Mouse (Mus musculus) stomach, postnatal 0 days (tissue): ENCODE results near the gene Cmtm7. TPM values are rescaled to one million over a fixed set of nuclear protein-coding genes. Genes with fewer than 3 reads are reported as not detected.

Source experiments
- ATAC-seq: fragments of 200-750 bp; cut with Nextera tagmentation; 2 replicates; pipeline ENCODE4 v1.8.0; 2017; ENCODE audit not compliant: low FRiP score, low TSS enrichment
- DNase-seq: peaks from one replicate; pipeline ENCODE4 v3.0.0-alpha.2; 2016; ENCODE audit warnings: low spot score
- H3K27ac ChIP-seq: fragments of 300-500 bp; sonication (generic); replicated peaks from 2 replicates; pipeline ENCODE4 v1.5.1; 2014; ENCODE audit warnings: mild to moderate bottlenecking, control low read depth
- H3K27me3 ChIP-seq: fragments of 300-500 bp; sonication (generic); 2 replicates; pipeline ENCODE4 v1.6.1; 2014; ENCODE audit warnings: low read length; ENCODE audit not compliant: control insufficient read depth, insufficient read depth
- H3K36me3 ChIP-seq: fragments of 300-500 bp; sonication (generic); 2 replicates; pipeline ENCODE4 v1.6.1; 2014; ENCODE audit warnings: low read length, mixed read lengths; ENCODE audit not compliant: control insufficient read depth, insufficient read depth
- H3K4me1 ChIP-seq: fragments of 300-500 bp; sonication (generic); replicated peaks from 2 replicates; pipeline ENCODE4 v1.6.1; 2014; ENCODE audit warnings: antibody characterized with exemption; ENCODE audit not compliant: control insufficient read depth, insufficient read depth
- H3K4me2 ChIP-seq: fragments of 300-500 bp; sonication (generic); replicated peaks from 2 replicates; pipeline ENCODE4 v1.6.1; 2014; ENCODE audit warnings: low read depth, mild to moderate bottlenecking, control low read depth, moderate library complexity
- H3K4me3 ChIP-seq: fragments of 300-500 bp; sonication (generic); 2 replicates; pipeline ENCODE4 v1.5.1; 2014; ENCODE audit warnings: low read depth, low read length, control low read depth
- H3K9ac ChIP-seq: fragments of 300-500 bp; sonication (generic); 2 replicates; pipeline ENCODE4 v1.6.1; 2014; ENCODE audit warnings: mild to moderate bottlenecking, low read length, control low read depth, mixed read lengths
- H3K9me3 ChIP-seq: fragments of 300-500 bp; sonication (generic); 2 replicates; pipeline ENCODE4 v1.6.1; 2016; ENCODE audit warnings: low read length; ENCODE audit not compliant: control insufficient read depth
- CTCF ChIP-seq: IDR thresholded peaks from 2 replicates; pipeline ENCODE4 v1.5.1; 2016; ENCODE audit warnings: antibody characterized with exemption, low read depth, mild to moderate bottlenecking, moderate library complexity
- EP300 ChIP-seq: optimal IDR thresholded peaks from 2 replicates; pipeline ENCODE3; 2016; ENCODE audit warnings: antibody characterized with exemption
- WGBS: fragments of 180-500 bp; shearing (Covaris S2); extraction: QIAGEN DNeasy Blood & Tissue Kit; methylation state at CpG from one replicate; pipeline ENCODE4 v1.1.7; 2014; 5-methylcytosine and 5-hydroxymethylcytosine counted together
- polyA plus RNA-seq: library from polyadenylated mRNA; unstranded; fragments of >200 nt; fragmentation: Nextera tagmentation; extraction: Ambion mirVana; gene quantifications from 2 replicates; pipeline ENCODE4 v1.2.1, GENCODE M21; 2015

Gene Cmtm7
- polyA plus RNA-seq, 1 experiment from 2014 or later = 83.2 TPM

GRCm38 (mm10) chr9:114821548-114822289, 40.1 kb upstream of the Cmtm7 start:
- no peak for DNase-seq
- WGBS = 81% methylated on average over 15 of the region's 15 CpGs

GRCm38 (mm10) chr9:114818918-114819317, 37.3 kb upstream of the Cmtm7 start:
- Histone ChIP-seq H3K4me2 (no peak overlapping the region), H3K27me3 (no peaks in the 10 kb centered on the region), H3K4me1 (no peaks in the 10 kb centered on the region), H3K4me3 (no peak overlapping the region), H3K9me3 (no peaks in the 10 kb centered on the region), H3K36me3 (no peaks in the 10 kb centered on the region), H3K9ac (no peak overlapping the region), H3K27ac (no peak overlapping the region)
- 58% methylated on average over 3 of the region's 3 CpGs for WGBS
- no peak for TF ChIP-seq EP300
- TF ChIP-seq CTCF = no peak
- ATAC-seq (no peak), DNase-seq (no peak)

More at GRCm38 (mm10) chr9:114821548-114822289, 40.1 kb upstream of the Cmtm7 start:
- no peak overlapping the region for H3K27ac ChIP-seq
- H3K4me1 ChIP-seq = no peaks in the 10 kb centered on the region
- no peaks in the 10 kb centered on the region for H3K9me3 ChIP-seq
- TF ChIP-seq EP300 (no peak), CTCF (no peak)
- H3K27me3 ChIP-seq = no peaks in the 10 kb centered on the region
- no peak overlapping the region for H3K4me2 ChIP-seq
- ATAC-seq = no peak
- H3K9ac ChIP-seq = no peak overlapping the region
- H3K4me3 ChIP-seq = no peak overlapping the region
- no peaks in the 10 kb centered on the region for H3K36me3 ChIP-seq

DNA sequence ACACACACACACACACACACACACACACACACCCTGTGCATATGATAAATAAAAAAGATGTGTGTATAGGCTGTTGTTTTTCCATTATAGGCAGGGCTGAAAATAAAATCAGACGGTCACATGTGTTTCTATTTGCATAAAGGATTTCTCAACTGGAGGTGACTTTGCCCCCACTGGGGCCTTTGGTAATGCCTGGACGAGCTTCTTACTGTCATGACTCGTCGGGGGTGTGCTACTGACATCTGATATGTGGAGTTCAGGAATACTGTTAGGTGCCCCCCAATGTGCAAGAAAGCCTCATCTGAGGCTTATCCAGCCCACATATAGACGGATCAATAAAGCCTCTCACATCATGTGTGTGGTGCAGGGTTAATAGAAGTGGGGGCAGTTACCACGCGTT, 35.4 kb upstream of the Cmtm7 start:
- ATAC-seq (no peak), DNase-seq (no peak)
- no peak overlapping the region for H3K4me3 ChIP-seq
- no peaks in the 10 kb centered on the region for H3K4me1 ChIP-seq
- no peaks in the 10 kb centered on the region for H3K9me3 ChIP-seq
- H3K36me3 ChIP-seq = no peaks in the 10 kb centered on the region
- 66% methylated on average over 7 of the region's 7 CpGs for WGBS
- TF ChIP-seq CTCF = no peak
- TF ChIP-seq EP300 = no peak
- no peaks in the 10 kb centered on the region for H3K27me3 ChIP-seq
- H3K9ac ChIP-seq = no peak overlapping the region
- H3K27ac ChIP-seq = no peak overlapping the region
- no peak overlapping the region for H3K4me2 ChIP-seq

DNA sequence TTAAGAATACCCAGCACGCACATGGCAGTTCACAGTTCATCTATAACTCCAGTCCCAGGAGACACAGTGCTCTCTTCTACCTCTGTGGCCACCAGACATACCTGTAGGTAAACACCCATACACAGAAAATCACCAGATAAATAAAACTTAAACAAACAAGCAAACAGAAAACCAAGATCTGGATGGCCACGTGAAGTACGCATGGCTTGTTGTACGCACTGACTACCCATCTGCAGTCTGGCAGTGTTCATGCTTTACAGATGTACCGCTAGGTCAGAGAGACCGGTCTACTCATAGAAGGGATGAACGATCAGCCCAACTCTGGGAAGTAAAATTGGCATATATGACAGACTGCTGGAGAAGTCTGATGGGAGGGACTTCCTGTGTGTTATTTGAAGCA, 34.5 kb upstream of the Cmtm7 start:
- no peak for DNase-seq
- Histone ChIP-seq H3K27ac (no peak overlapping the region), H3K9me3 (no peaks in the 10 kb centered on the region), H3K4me2 (no peak overlapping the region), H3K27me3 (no peaks in the 10 kb centered on the region), H3K4me3 (no peak overlapping the region), H3K36me3 (no peaks in the 10 kb centered on the region), H3K9ac (no peak overlapping the region), H3K4me1 (no peaks in the 10 kb centered on the region)
- TF ChIP-seq CTCF (no peak), EP300 (no peak)
- 91% methylated on average over 7 of the region's 7 CpGs for WGBS
- no peak for ATAC-seq

- TF ChIP-seq EP300 = no peak
- peak; percentile 84 for TF ChIP-seq CTCF
These were observed 33.7 kb upstream of the Cmtm7 start for GRCm38 (mm10) chr9:114815315-114815714.

DNA sequence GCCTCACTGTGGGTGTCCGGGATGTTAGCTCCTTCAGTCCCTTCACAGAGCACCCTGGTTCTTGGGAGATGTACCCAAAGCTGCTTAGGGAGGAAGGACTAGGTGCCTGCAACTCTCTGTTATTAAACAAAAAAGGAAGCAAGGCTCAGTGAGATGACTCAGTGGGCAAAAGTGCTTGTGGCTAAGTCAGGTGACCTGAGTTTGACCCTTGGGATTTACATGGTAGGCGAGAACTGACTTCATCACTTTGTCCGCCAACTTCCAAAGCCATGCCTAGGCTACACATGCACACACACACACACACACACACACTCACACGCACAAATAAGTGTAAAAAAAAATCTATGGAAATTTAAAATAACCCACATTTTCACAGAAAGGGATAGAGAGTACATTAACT, 30.3 kb upstream of the Cmtm7 start:
- no peak for TF ChIP-seq CTCF
- TF ChIP-seq EP300 = no peak
- H3K9ac ChIP-seq = no peak overlapping the region
- DNase-seq = no peak
- H3K4me1 ChIP-seq = no peaks in the 10 kb centered on the region
- H3K27me3 ChIP-seq = no peaks in the 10 kb centered on the region
- no peak overlapping the region for H3K4me2 ChIP-seq
- H3K27ac ChIP-seq = no peak overlapping the region
- no peak for ATAC-seq
- 71% methylated on average over 4 of the region's 4 CpGs for WGBS
- no peaks in the 10 kb centered on the region for H3K9me3 ChIP-seq
- no peaks in the 10 kb centered on the region for H3K36me3 ChIP-seq
- no peak overlapping the region for H3K4me3 ChIP-seq

More at GRCm38 (mm10) chr9:114815315-114815714, 33.7 kb upstream of the Cmtm7 start:
- DNase-seq (peak; percentile 72), ATAC-seq (peak; percentile 81)
- H3K27me3 ChIP-seq = no peaks in the 10 kb centered on the region
- H3K36me3 ChIP-seq = no peaks in the 10 kb centered on the region
- 0 out of 2 replicates have a peak overlapping the region, but pooled peaks have one; percentile 9 for H3K27ac ChIP-seq
- WGBS = 53% methylated on average over 4 of the region's 4 CpGs
- no peaks in the 10 kb centered on the region for H3K9me3 ChIP-seq
- H3K4me2 ChIP-seq = no peak overlapping the region
- H3K4me3 ChIP-seq = no peak overlapping the region
- no peaks in the 10 kb centered on the region for H3K4me1 ChIP-seq
- H3K9ac ChIP-seq = no peak overlapping the region
